Mouse (Mus musculus) liver, adult 2 months (tissue): ENCODE data around the gene Metap1. TPM values are rescaled to one million over a fixed set of nuclear protein-coding genes. Genes with fewer than 3 reads are reported as not detected.

Experiments used
- DNase-seq: peaks from one replicate; pipeline ENCODE4 v3.0.0-alpha.2; 2011; ENCODE audit warnings: low read depth, low spot score; ENCODE audit errors: extremely low read depth
- H3K27ac ChIP-seq: fragments of 200-500 bp; replicated peaks from 2 replicates; pipeline ENCODE4 v1.5.1; 2012; ENCODE audit warnings: low read depth, mild to moderate bottlenecking, control low read depth, inconsistent platforms, low read length; ENCODE audit not compliant: insufficient read depth
- H3K27me3 ChIP-seq: fragments of 200-500 bp; 2 replicates; pipeline ENCODE4 v1.6.1; 2012; ENCODE audit warnings: mild to moderate bottlenecking, moderate library complexity, low read length, inconsistent platforms; ENCODE audit not compliant: control insufficient read depth, insufficient read depth
- H3K36me3 ChIP-seq: fragments of 200-500 bp; 2 replicates; pipeline ENCODE4 v1.6.1; 2012; ENCODE audit warnings: low read length, inconsistent platforms; ENCODE audit not compliant: control insufficient read depth, insufficient read depth
- H3K4me1 ChIP-seq: fragments of 200-500 bp; 2 replicates; pipeline ENCODE4 v1.6.1; 2011; ENCODE audit warnings: low read length; ENCODE audit not compliant: control insufficient read depth, insufficient read depth
- H3K4me3 ChIP-seq: fragments of 200-500 bp; 2 replicates; pipeline ENCODE4 v1.5.1; 2011; ENCODE audit warnings: low read depth, mild to moderate bottlenecking, control low read depth, low read length, moderate library complexity; ENCODE audit not compliant: insufficient read depth
- H3K79me2 ChIP-seq: fragments of 200-500 bp; 2 replicates; pipeline ENCODE4 v1.6.1; 2012; ENCODE audit warnings: inconsistent platforms, mild to moderate bottlenecking, low read length, moderate library complexity; ENCODE audit not compliant: control insufficient read depth, insufficient read depth
- H3K9ac ChIP-seq: fragments of 200-500 bp; 2 replicates; pipeline ENCODE4 v1.6.1; 2012; ENCODE audit warnings: low read depth, mild to moderate bottlenecking, control low read depth, inconsistent platforms, low read length
- CTCF ChIP-seq: fragments of 200-500 bp; IDR thresholded peaks from 2 replicates; pipeline ENCODE4 v1.5.1; 2011; ENCODE audit warnings: low read depth, low read length, control low read depth
- POLR2A ChIP-seq: fragments of 200-500 bp; IDR thresholded peaks from 2 replicates; pipeline ENCODE4 v1.6.1; 2011; ENCODE audit warnings: low read length, control low read depth; ENCODE audit not compliant: insufficient read depth; ENCODE audit errors: extremely low read depth
- WGBS: fragments of 180-500 bp; shearing (Covaris S2); methylation state at CpG from one replicate; pipeline ENCODE4 v1.1.7; 2018; 5-methylcytosine and 5-hydroxymethylcytosine counted together
- polyA plus RNA-seq: library from polyadenylated mRNA; depleted of rRNA; stranded (reverse); fragments of >200 nt; gene quantifications from 2 replicates; pipeline ENCODE4 v1.2.3, GENCODE M21; 2012; rRNA removed
- total RNA-seq: library from RNA; depleted of rRNA; stranded (reverse); fragments of >200 nt; gene quantifications from 2 replicates; pipeline ENCODE4 v1.2.3, GENCODE M21; 2014; rRNA removed

Metap1 gene
- total and polyA plus RNA-seq, 2 experiments, result 11.7 to 31.4 TPM

- Histone ChIP-seq H3K9ac (no peak overlapping the region), H3K79me2 (no peaks in the 10 kb centered on the region; the same call in 1 of the 2 replicates), H3K27ac (no peak overlapping the region), H3K4me1 (0 out of 2 replicates have a peak, but pooled peaks cover 5% of the 10 kb centered on the region), H3K36me3 (peaks cover 45% of the 10 kb centered on the region), H3K27me3 (no peaks in the 10 kb centered on the region), H3K4me3 (no peak overlapping the region)
- 93% methylated on average over 3 of the region's 3 CpGs for whole genome bisulfite sequencing
- DNase-seq, result no peak
- TF ChIP-seq POLR2A (no peak), CTCF (no peak)
These were observed 68.9 kb downstream of the Metap1 start for GRCm38 (mm10) chr3:138420385-138420784.

- Histone ChIP-seq H3K4me3 (no peak overlapping the region), H3K36me3 (peaks cover 41% of the 10 kb centered on the region), H3K27me3 (no peaks in the 10 kb centered on the region), H3K9ac (no peak overlapping the region), H3K27ac (no peak overlapping the region), H3K79me2 (no peaks in the 10 kb centered on the region; the same call in 1 of the 2 replicates), H3K4me1 (0 out of 2 replicates have a peak, but pooled peaks cover 5% of the 10 kb centered on the region)
- DNase-seq, result no peak
- TF ChIP-seq CTCF, result no peak
- TF ChIP-seq POLR2A, result no peak
- 71% methylated on average over 6 of the region's 6 CpGs for WGBS
These were observed 69.9 kb downstream of the Metap1 start for GRCm38 (mm10) chr3:138419369-138419768.

- Histone ChIP-seq H3K27ac (peak within 1 kb of the TSS; percentile 99), H3K36me3 (peaks cover 16% of the 10 kb centered on the region)
- no peak for TF ChIP-seq POLR2A
- no peak for TF ChIP-seq CTCF
These were observed 74.1 kb downstream of the Metap1 start, which contains the start of gene Adh4 for GRCm38 (mm10) chr3:138415121-138415690. TSS of gene Adh4 (plus strand) at chr3:138415466.

GRCm38 (mm10) chr3:138410211-138410610, 79.1 kb downstream of the Metap1 start:
- no peak overlapping the region for H3K4me3 ChIP-seq
- TF ChIP-seq POLR2A, result no peak
- no peak for TF ChIP-seq CTCF
- no peaks in the 10 kb centered on the region for H3K27me3 ChIP-seq
- peaks cover 28% of the 10 kb centered on the region for H3K4me1 ChIP-seq
- peak; percentile 95 for DNase-seq
- no peaks in the 10 kb centered on the region for H3K36me3 ChIP-seq
- 20% methylated on average over 3 of the region's 3 CpGs for WGBS
- H3K79me2 ChIP-seq, result no peaks in the 10 kb centered on the region
- no peak overlapping the region for H3K9ac ChIP-seq
- peak overlapping the region; percentile 71; the same call in 1 of the 2 replicates for H3K27ac ChIP-seq

More at GRCm38 (mm10) chr3:138415121-138415690, 74.1 kb downstream of the Metap1 start, which contains the start of gene Adh4:
- peak within 1 kb of the TSS; percentile 73 for H3K4me3 ChIP-seq
- peak; percentile 92 for DNase-seq
- H3K79me2 ChIP-seq, result no peaks in the 10 kb centered on the region; the same call in 1 of the 2 replicates
- WGBS, result 18% methylated on average over 6 of the region's 6 CpGs
- H3K27me3 ChIP-seq, result no peaks in the 10 kb centered on the region
- H3K9ac ChIP-seq, result peak within 1 kb of the TSS; percentile 86
- peaks cover 14% of the 10 kb centered on the region for H3K4me1 ChIP-seq

GRCm38 (mm10) chr3:138409585-138409984, 79.7 kb downstream of the Metap1 start:
- no peaks in the 10 kb centered on the region for H3K79me2 ChIP-seq
- H3K36me3 ChIP-seq, result no peaks in the 10 kb centered on the region
- H3K27ac ChIP-seq, result peak overlapping the region; percentile 84
- TF ChIP-seq CTCF, result no peak
- no peak for TF ChIP-seq POLR2A
- peak; percentile 81 for DNase-seq
- H3K4me3 ChIP-seq, result no peak overlapping the region
- WGBS, result 31% methylated on average over 1 of the region's 1 CpGs
- peaks cover 28% of the 10 kb centered on the region for H3K4me1 ChIP-seq
- no peak overlapping the region for H3K9ac ChIP-seq
- H3K27me3 ChIP-seq, result no peaks in the 10 kb centered on the region

Other genes with a start within 250 kb of the Metap1 start
- gene Adh1, start 228.5 kb downstream of the Metap1 start, total RNA-seq, result 2,711 and 3,373 TPM in 2 replicates
- 3,177 and 3,191 TPM in 2 replicates for gene Adh1, start 228.5 kb downstream of the Metap1 start, polyA plus RNA-seq
- gene Adh6a, start 176.2 kb downstream of the Metap1 start, total RNA-seq, result not detected in 2 replicates
- not detected in 2 replicates for gene Adh6a, start 176.2 kb downstream of the Metap1 start, polyA plus RNA-seq
- 0.07 TPM in 1 of 2 replicates, not detected in the other for gene Adh6b, start 147.7 kb downstream of the Metap1 start, total RNA-seq
- 0.06 TPM in 2 replicates for gene Adh6b, start 147.7 kb downstream of the Metap1 start, polyA plus RNA-seq
- gene Adh4, start 74.0 kb downstream of the Metap1 start, total RNA-seq, result 198 and 305 TPM in 2 replicates
- 74.6 and 79.5 TPM in 2 replicates for gene Adh4, start 74.0 kb downstream of the Metap1 start, polyA plus RNA-seq
- gene Adh5, start 46.4 kb downstream of the Metap1 start, total RNA-seq, result 435 and 567 TPM in 2 replicates
- 144 and 156 TPM in 2 replicates for gene Adh5, start 46.4 kb downstream of the Metap1 start, polyA plus RNA-seq
- 16.4 and 18.2 TPM in 2 replicates for gene Eif4e, start 36.7 kb upstream of the Metap1 start, total RNA-seq
- gene Eif4e, start 36.7 kb upstream of the Metap1 start, polyA plus RNA-seq, result 10.1 and 12.8 TPM in 2 replicates